ENCODE assay signal across 13 mouse cellular contexts in the genomic region with DNA sequence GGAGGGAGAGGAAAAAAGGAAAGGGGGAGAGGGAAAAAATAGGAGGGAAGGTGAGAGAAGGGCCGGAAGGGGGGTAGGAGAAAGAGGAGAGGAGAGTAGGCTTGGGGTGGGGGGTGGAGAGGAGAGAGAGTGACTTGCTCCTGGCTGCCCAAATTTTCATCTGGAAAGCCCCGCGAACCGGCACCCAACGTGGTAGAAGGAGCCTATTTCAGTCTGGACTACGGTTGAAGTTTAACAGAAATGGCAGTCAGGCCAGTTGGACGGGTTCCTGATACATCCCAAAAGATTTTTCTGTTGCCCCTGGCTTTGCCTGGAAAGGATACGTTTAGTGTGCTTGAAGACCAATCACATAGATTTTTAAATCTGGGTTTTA. TPM values are rescaled to one million over a fixed set of nuclear protein-coding genes. Genes with fewer than 3 reads are reported as not detected.
DNase-seq lines count a peak whose midpoint lies in the region; ATAC-seq lines count a peak whose summit lies in the region.
"Had no signal": no experiment of that assay in that cellular context is flagged by ENCODE, and none has a peak within 500 bp of the region (broad histone marks: within the 10 kb centered on the region; RNA-seq: fewer than 3 reads in every experiment).

No protein-coding gene starts in this region.

- 0% methylated on average over 8 of the region's 8 CpGs for WGBS in hindbrain, embryonic 10.5 days
- WGBS in kidney, embryonic 16.5 days, result under 1% methylated on average over 8 of the region's 8 CpGs
- WGBS in midbrain, embryonic 12.5 days, result 0% methylated on average over 8 of the region's 8 CpGs

- H3K27me3 ChIP-seq in hindbrain, embryonic 10.5 days (ENCODE audit: insufficient read depth, poor library complexity, severe bottlenecking), result peaks cover 99% of the 10 kb centered on the region
- peaks cover 79% of the 10 kb centered on the region for H3K27me3 ChIP-seq in kidney, embryonic 16.5 days (ENCODE audit: insufficient read depth, low read length)
- peaks cover 80% of the 10 kb centered on the region for H3K27me3 ChIP-seq in midbrain, embryonic 12.5 days
- H3K27me3 ChIP-seq: CH12.LX had no signal

- H3K4me1 ChIP-seq in hindbrain, embryonic 10.5 days (replicated peaks), result peaks cover 14% of the 10 kb centered on the region; the same call in 1 of the 2 replicates
- H3K4me1 ChIP-seq in kidney, embryonic 16.5 days (ENCODE audit: insufficient read depth, low read length), result no peaks in the 10 kb centered on the region
- H3K4me1 ChIP-seq in midbrain, embryonic 12.5 days, result 0 out of 2 replicates have a peak, but pooled peaks cover 3% of the 10 kb centered on the region

- H3K36me3 ChIP-seq in hindbrain, embryonic 10.5 days, result no peaks in the 10 kb centered on the region
- no peaks in the 10 kb centered on the region for H3K36me3 ChIP-seq in kidney, embryonic 16.5 days (ENCODE audit: insufficient read depth, low read length)
- no peaks in the 10 kb centered on the region for H3K36me3 ChIP-seq in midbrain, embryonic 12.5 days

- peak overlapping the region; percentile 42 for H3K4me2 ChIP-seq in kidney, embryonic 16.5 days (replicated peaks; ENCODE audit: low read depth, low read length)
- no peak overlapping the region for H3K4me2 ChIP-seq in midbrain, embryonic 12.5 days (replicated peaks)

- H3K4me3 ChIP-seq in hindbrain, embryonic 10.5 days, result peak overlapping the region; percentile 46
- peak overlapping the region; percentile 54 for H3K4me3 ChIP-seq in kidney, embryonic 16.5 days (ENCODE audit: low read length)
- H3K4me3 ChIP-seq in midbrain, embryonic 12.5 days, result peak overlapping the region; percentile 40
- H3K4me3 ChIP-seq: erythroblast, embryonic 14.5 days; left cerebral cortex, adult 2 months had no signal

- ATAC-seq in kidney, embryonic 16.5 days (ENCODE audit: low FRiP score, low TSS enrichment), result peak; percentile 65; the same call in 1 of the 2 replicates
- ATAC-seq in midbrain, embryonic 12.5 days (ENCODE audit: low FRiP score, low read depth), result no peak
- no peak for ATAC-seq in CD4-positive, CD25-positive, alpha-beta regulatory T cell, adult 4 months

- H3K9ac ChIP-seq in kidney, embryonic 16.5 days (replicated peaks; ENCODE audit: low read length), result 0 out of 2 replicates have a peak overlapping the region, but pooled peaks have one; percentile 63
- H3K9ac ChIP-seq in midbrain, embryonic 12.5 days (replicated peaks), result peak overlapping the region; percentile 58; the same call in 1 of the 2 replicates

- DNase-seq in embryo, embryonic 11 days, result peak; percentile 33
- peak; percentile 31 for DNase-seq in hindbrain, embryonic 10.5 days (ENCODE audit: low spot score)
- DNase-seq in spleen, adult 12 weeks (ENCODE audit: low spot score), result no peak
- DNase-seq in T-cell, adult 2 months (ENCODE audit: low spot score), result no peak
- DNase-seq in frontal cortex, postnatal 14 days (ENCODE audit: low spot score in 2 of 2), result no peak
- DNase-seq: heart, adult 18-20 months had no signal

- H3K9me3 ChIP-seq in hindbrain, embryonic 10.5 days, result no peaks in the 10 kb centered on the region
- no peaks in the 10 kb centered on the region for H3K9me3 ChIP-seq in kidney, embryonic 16.5 days (ENCODE audit: low read length)
- H3K9me3 ChIP-seq in midbrain, embryonic 12.5 days, result no peaks in the 10 kb centered on the region

- H3K27ac ChIP-seq in hindbrain, embryonic 10.5 days, result peak overlapping the region; percentile 82
- peak overlapping the region; percentile 69 for H3K27ac ChIP-seq in kidney, embryonic 16.5 days (ENCODE audit: low read length)
- peak overlapping the region; percentile 76 for H3K27ac ChIP-seq in midbrain, embryonic 12.5 days (replicated peaks)
- H3K27ac ChIP-seq: left cerebral cortex, adult 2 months; macrophage had no signal

RNA-seq across cellular contexts. Expression of a gene that starts 2.3 kb away (rescaled TPM):
- 38.6 and 81.5 TPM in 2 replicates for polyA plus RNA-seq in hindbrain, embryonic 10.5 days (2016; fragmentation: Nextera tagmentation; extraction: Ambion mirVana)
- 54.5 and 62.1 TPM in 2 replicates for polyA plus RNA-seq in kidney, embryonic 16.5 days (2015; fragmentation: Nextera tagmentation; extraction: Ambion mirVana)
- polyA plus RNA-seq in midbrain, embryonic 12.5 days (2016; fragmentation: Nextera tagmentation; extraction: Ambion mirVana), result 93.3 and 100 TPM in 2 replicates
- under 1 TPM in 1 of 2 experiments, not detected in 1; 0.10 TPM for polyA plus RNA-seq in CD4-positive, CD25-positive, alpha-beta regulatory T cell, adult 4 months (2017; shearing (Covaris generic))
- polyA plus RNA-seq: erythroblast, embryonic 14.5 days; macrophage had no signal

Comparison
In these comparisons a context has a peak if more than half of its experiments do, and no peak if none do; other contexts are left out.
1. DNase-seq: peak in embryo, embryonic 11 days (single experiment) and hindbrain, embryonic 10.5 days (single experiment); none in spleen, adult 12 weeks (single experiment), T-cell, adult 2 months (single experiment) and frontal cortex, postnatal 14 days (0 of 2).
2. RNA of a gene that starts 2.3 kb away (polyA plus RNA-seq): 93.3 to 100 TPM in midbrain, embryonic 12.5 days, 38.6 to 81.5 TPM in hindbrain, embryonic 10.5 days and 54.5 to 62.1 TPM in kidney, embryonic 16.5 days; 0.10 TPM in CD4-positive, CD25-positive, alpha-beta regulatory T cell, adult 4 months; every median in the first group is over 10 times any median in the second.
3. Peak in every context shown above with its lines, with median percentiles within 50 percentile points of each other: H3K27ac ChIP-seq and H3K4me3 ChIP-seq.